Mouse (Mus musculus) layer of hippocampus, postnatal 25 days (tissue): ENCODE results near the gene E330021D16Rik. TPM values are rescaled to one million over a fixed set of nuclear protein-coding genes. Genes with fewer than 3 reads are reported as not detected.
A peak's percentile ranks its signal among the peaks of the same experiment; 100 is the strongest.

Experiments
- DNase-seq, 2 experiments: peaks; one replicate each; pipeline ENCODE4 v3.0.0; 2022; ENCODE audit warnings: mixed read lengths in 2 of 2, low spot score in 1 of 2; ENCODE audit errors: extremely low spot score in 1 of 2
- total RNA-seq, 2 experiments: library from RNA; stranded (reverse); gene quantifications; 2 replicates each; pipeline ENCODE4 v1.2.3; 2021

E330021D16Rik gene
- total RNA-seq, 2 experiments from 2014 or later: not detected

DNA sequence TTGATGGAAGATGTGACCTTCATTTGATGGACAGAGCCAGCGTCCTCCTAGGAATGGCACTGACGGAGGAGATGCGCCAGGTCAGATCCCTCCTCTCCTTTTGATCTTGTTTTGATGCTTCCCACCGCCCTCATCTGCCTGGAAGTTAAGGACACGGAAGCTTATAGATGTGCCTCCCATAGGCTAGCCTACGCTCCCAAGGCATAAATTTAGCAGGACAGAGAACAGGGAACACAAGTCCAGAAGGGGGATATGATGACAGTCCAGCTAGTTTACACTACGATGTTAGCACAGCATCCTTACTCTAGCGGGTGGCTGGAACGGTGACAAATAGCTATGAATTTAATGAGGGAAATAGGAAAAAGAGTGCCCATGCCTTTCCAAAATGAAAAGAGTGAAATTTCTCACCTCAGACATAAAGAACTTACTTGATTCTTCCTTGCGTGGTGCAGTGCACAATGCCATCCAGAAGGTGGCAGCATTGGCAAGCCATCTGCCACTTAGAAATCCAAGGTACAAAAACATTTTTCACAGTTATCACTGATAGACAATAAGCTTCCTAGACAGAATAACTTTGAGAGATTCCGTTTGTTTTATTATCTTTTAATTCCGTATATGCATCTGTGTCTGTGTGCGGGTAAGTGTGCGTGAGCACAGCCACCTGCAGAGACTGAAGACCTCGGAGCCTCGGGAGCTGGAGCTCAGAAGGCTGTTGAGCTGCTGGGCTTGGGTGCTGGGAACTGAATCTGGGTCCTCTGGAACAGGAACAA lies 6.9 kb upstream of the E330021D16Rik start:
- DNase-seq: peak; percentile 29 to 70

- no peak for DNase-seq
These were observed 5.7 kb upstream of the E330021D16Rik start for GRCm38 (mm10) chr6:136421059-136421458.

DNA sequence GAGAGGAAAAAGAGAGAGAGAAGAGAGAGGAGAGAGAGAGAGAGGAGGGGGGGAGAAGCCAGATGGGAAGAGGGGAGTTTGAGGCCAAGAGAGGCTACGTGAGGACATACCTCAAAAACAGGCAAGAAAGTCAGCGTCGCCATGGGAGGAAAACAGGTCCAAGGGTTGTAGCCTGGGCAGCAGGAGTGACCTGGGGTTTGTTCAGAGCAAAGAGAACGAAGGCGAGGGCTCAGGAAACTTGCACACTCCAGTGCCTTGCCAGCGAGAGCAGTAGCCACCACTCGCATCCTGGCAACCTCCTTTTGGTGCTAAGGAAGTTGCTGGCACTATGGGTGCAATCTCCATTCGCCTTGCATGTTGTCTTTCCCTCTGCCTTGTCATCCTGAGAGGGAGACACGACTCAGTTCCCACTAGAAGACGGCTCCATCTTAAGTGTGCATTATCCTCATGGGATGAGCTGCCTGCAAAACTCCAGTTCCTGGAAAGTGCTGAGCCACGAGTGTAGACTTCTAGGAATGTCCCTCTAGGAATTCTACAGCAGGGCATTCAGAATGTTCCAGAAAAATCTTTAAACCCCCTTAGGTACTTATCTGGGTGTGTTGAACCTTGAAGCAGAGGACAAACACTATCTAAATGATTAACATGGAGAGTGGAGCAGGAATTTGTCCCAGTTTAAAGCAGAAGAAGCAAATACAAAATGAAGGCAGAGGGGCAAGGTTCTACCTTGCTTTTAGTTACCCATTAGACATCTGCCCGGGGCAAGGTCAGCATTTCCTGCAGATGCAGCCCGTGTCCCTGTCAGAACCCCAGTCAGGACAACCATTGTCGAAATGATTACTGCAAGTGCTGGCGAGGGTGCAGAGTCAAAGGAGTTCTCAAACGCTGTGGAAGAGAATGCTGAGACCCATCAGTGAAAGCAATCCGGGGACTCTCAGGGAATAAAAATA lies 3.8 kb upstream of the E330021D16Rik start:
- no peak for DNase-seq

- no peak for DNase-seq
These were observed 3.0 kb upstream of the E330021D16Rik start for GRCm38 (mm10) chr6:136418333-136418848.

- DNase-seq: no peak
These were observed 2.5 kb upstream of the E330021D16Rik start for GRCm38 (mm10) chr6:136417864-136418263.

GRCm38 (mm10) chr6:136413856-136414362 lies 1.5 kb downstream of the E330021D16Rik start:
- no peak for DNase-seq

DNA sequence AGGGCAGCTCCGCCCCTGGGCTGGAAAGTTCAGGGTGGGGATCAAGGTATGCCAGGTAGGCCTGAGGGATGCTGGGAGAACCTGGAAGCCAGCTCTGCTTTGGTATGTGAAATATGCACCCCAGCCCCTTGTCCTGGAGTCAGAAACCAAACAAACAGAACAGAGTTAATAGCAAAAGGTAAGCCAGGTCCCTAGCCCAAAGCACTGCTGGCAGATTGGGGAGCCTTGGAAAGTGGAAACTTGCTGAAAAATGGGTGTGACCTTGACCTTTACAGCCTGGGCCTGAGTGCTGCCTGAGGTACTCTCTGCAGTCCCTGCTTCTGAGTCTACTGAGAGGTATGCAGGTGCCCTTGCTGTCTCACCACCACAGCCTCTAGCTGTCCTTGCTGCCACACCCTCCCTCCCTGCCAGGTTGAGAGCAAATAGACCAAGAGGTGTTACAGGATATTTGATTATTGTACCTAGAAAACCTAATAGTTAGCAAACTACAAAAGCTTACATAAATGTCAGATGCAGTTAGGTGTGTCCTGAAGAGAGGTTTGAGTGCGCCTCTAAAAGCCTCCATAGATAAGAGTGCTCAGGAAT lies 7.7 kb downstream of the E330021D16Rik start:
- DNase-seq: no peak

- DNase-seq: no peak
These were observed 18.5 kb downstream of the E330021D16Rik start for GRCm38 (mm10) chr6:136396860-136397259.

- DNase-seq: no peak
These were observed 25.1 kb downstream of the E330021D16Rik start for GRCm38 (mm10) chr6:136390262-136390661.

- peak in 1 of 2 experiments; percentile 31 for DNase-seq
These were observed 30.1 kb downstream of the E330021D16Rik start for GRCm38 (mm10) chr6:136385287-136385686.

DNA sequence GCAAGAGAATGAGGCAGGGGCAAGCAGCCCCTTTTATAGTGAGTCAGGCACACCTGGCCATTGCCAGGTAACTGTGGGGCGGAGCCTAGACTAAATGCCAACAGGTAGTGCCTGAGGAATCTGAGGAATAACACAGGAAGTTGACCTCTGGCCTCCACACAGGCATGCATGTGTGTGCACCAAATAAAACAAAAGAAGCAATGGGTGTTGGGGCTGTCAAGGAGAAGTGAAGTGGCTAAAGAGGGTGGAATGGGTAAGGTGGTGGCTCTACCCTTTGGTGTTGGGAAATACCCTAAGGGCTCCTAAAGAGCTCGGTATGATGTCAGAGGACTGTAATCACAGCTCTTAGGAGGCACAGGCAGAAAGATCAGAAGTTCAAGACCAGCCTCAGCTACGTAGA lies 32.2 kb downstream of the E330021D16Rik start:
- no peak for DNase-seq

DNA sequence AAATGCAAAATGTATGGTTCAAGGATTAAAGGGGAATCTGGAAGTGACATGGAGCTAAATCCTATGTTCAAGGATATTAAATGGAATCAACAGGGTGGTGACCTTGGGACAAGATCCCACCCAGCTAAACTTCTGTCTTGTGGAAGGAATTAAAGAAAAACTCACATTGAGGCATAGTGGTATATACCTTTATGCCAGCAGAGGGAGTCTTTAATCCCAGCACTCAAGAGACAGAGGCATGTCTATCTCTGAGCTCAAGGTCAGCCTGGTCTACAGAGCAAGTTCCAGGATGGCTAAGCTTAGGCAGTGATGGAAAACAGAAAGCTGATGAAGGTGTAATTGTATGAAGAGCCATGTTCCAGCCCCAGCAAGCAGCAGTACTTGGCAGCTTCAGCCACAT lies 39.3 kb downstream of the E330021D16Rik start:
- DNase-seq: no peak

DNA sequence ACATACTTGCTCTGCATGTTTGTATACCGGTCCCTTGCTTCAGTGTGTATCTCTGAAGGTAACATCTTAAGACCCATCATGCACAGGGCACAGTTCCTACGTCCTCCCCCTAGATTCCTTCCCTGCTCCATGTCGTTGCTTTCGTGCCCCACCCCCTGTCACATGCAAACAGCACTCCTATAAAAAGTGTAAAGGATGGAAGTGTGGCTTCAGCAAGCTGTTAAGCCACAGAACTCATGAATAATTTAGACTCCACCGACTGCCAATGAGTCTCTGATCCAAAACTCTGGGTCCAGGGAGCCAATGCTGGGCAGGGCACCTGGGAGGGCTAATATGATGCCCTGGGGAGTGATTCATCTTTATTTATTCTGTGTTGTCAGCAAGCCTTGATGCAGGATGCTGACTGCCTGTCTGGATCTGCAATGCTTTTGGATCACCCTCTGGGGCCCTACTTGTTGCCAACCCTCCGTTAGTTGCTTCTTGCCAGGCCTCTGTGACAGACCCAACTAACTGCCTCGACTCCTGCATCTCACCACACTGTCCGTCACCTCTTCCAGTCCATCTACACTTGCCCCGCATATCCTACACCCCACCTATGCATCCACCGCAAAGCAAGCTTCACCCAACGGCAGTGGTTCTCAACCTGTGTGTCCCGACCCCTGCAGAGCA lies 50.8 kb downstream of the E330021D16Rik start:
- DNase-seq: no peak

DNA sequence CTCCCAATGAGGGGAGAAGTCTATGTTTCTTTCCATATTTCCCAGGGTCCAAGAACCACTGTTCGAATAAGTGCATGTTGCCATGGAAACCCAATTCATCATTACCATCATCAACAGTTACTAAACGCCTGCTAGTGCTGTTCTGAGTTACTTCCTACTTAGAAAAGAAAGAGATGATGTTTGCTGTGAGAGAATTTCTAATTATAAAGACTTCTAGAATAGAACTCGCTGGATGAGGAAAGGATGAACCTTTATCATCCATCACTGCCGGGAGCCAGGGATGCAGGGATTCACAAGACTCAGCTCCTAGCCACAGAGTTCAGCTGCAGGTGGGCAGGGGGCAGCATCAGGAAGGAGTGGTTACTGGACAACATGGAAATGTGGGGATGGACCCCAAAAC lies 51.4 kb downstream of the E330021D16Rik start:
- DNase-seq: no peak

DNA sequence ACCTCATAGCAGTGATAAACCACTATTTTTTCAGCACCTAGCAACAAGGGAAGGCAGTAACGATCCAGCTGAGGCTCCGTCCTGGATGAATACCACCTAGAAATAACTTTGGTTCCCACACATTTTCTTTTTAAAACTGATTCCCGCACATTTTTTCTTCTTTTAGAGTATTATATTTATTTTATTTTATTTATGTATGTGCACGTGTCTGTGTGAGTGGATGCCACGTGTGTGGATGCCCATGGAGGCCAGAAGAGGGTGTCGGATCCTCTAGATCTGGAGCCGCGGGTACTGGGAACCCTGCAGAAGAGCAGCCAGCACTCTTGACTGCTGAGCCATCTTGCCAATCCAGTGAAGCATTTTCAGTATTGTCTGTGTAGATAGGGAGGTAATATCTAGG lies 52.1 kb downstream of the E330021D16Rik start:
- no peak for DNase-seq

- no peak for DNase-seq
These were observed 56.9 kb downstream of the E330021D16Rik start for GRCm38 (mm10) chr6:136358471-136358870.

- DNase-seq: peak; percentile 79 to 89
These were observed 61.8 kb downstream of the E330021D16Rik start for GRCm38 (mm10) chr6:136353399-136354184.
